Mouse (Mus musculus) myocyte (in vitro differentiated cells): ENCODE data around the gene Wwtr1. TPM values are rescaled to one million over a fixed set of nuclear protein-coding genes. Genes with fewer than 3 reads are reported as not detected.

Experiments used
- H3K27me3 ChIP-seq: one replicate; pipeline ENCODE4 v1.6.1; 2011; ENCODE audit not compliant: control insufficient read depth, insufficient read depth, insufficient read length
- H3K36me3 ChIP-seq: one replicate; pipeline ENCODE4 v1.6.1; 2011; ENCODE audit not compliant: control insufficient read depth, insufficient read depth
- H3K4me2 ChIP-seq: one replicate; pipeline ENCODE4 v1.6.1; 2011; ENCODE audit warnings: low read depth, control low read depth
- H3K4me3 ChIP-seq: one replicate; pipeline ENCODE4 v1.5.1; 2011; ENCODE audit warnings: mild to moderate bottlenecking, control low read depth, moderate library complexity
- H3K79me2 ChIP-seq: one replicate; pipeline ENCODE4 v1.6.1; 2011; ENCODE audit not compliant: control insufficient read depth, insufficient read depth
- H3ac ChIP-seq: one replicate; pipeline ENCODE4 v1.6.1; 2011; ENCODE audit not compliant: control insufficient read depth, insufficient read length
- CEBPB ChIP-seq: IDR thresholded peaks from 2 replicates; pipeline ENCODE4 v1.6.1; 2011; ENCODE audit warnings: mild to moderate bottlenecking, moderate library complexity; ENCODE audit not compliant: poor library complexity, insufficient read depth, severe bottlenecking
- E2F4 ChIP-seq: IDR thresholded peaks from one replicate; pipeline ENCODE4 v1.6.1; 2011; ENCODE audit warnings: mild to moderate bottlenecking, control low read depth, moderate library complexity; ENCODE audit not compliant: insufficient read depth
- MAX ChIP-seq: IDR thresholded peaks from one replicate; pipeline ENCODE4 v1.6.1; 2011; ENCODE audit warnings: low read depth, mild to moderate bottlenecking, control low read depth
- MYOD1 ChIP-seq, 3 experiments: IDR thresholded peaks; one replicate each; pipeline ENCODE4 v1.6.1; 2011; ENCODE audit warnings: control low read depth in 2 of 3, low read depth in 2 of 3, mild to moderate bottlenecking in 2 of 3, moderate library complexity in 1 of 3; ENCODE audit not compliant: insufficient read length in 2 of 3, control insufficient read depth in 1 of 3
- MYOG ChIP-seq, 3 experiments: IDR thresholded peaks; one replicate each; pipeline ENCODE4 v1.6.1; 2011; ENCODE audit warnings: control low read depth in 2 of 3, low read depth in 2 of 3, mild to moderate bottlenecking in 2 of 3; ENCODE audit not compliant: insufficient read length in 2 of 3, control insufficient read depth in 1 of 3, insufficient read depth in 1 of 3
- POLR2A ChIP-seq: IDR thresholded peaks from one replicate; pipeline ENCODE4 v1.6.1; 2011; ENCODE audit warnings: low read depth, mild to moderate bottlenecking, control low read depth, moderate library complexity; ENCODE audit not compliant: insufficient read length
- POLR2AphosphoS2 ChIP-seq: IDR thresholded peaks from one replicate; pipeline ENCODE4 v1.6.1; 2011; ENCODE audit warnings: low read depth, control low read depth; ENCODE audit not compliant: insufficient read length
- REST ChIP-seq: IDR thresholded peaks from one replicate; pipeline ENCODE4 v1.6.1; 2011; ENCODE audit warnings: mild to moderate bottlenecking, control low read depth, moderate library complexity; ENCODE audit not compliant: insufficient read depth, insufficient read length
- SRF ChIP-seq: IDR thresholded peaks from one replicate; pipeline ENCODE4 v1.6.1; 2011; ENCODE audit warnings: low read depth; ENCODE audit not compliant: control insufficient read depth, insufficient read length
- TCF12 ChIP-seq: IDR thresholded peaks from one replicate; pipeline ENCODE4 v1.6.1; 2011; ENCODE audit warnings: mild to moderate bottlenecking, control low read depth; ENCODE audit not compliant: poor library complexity, insufficient read depth, severe bottlenecking
- TCF3 ChIP-seq: IDR thresholded peaks from one replicate; pipeline ENCODE4 v1.6.1; 2011; ENCODE audit warnings: low read depth, control low read depth; ENCODE audit not compliant: insufficient read length
- USF1 ChIP-seq: IDR thresholded peaks from one replicate; pipeline ENCODE4 v1.6.1; 2011; ENCODE audit warnings: low read depth, mild to moderate bottlenecking, control low read depth, moderate library complexity
- polyA plus RNA-seq: library from polyadenylated mRNA; unstranded; fragments of >200 nt; fragmentation: generic; extraction: Trizol; gene quantifications from one replicate; pipeline ENCODE4 v1.2.1, GENCODE M21; 2012; ENCODE audit warnings: missing spikeins

Wwtr1 gene
- polyA plus RNA-seq, 1 experiment, result 63.1 TPM

- TF ChIP-seq USF1 (no peak), POLR2A (no peak)
- no peaks in the 10 kb centered on the region for H3K36me3 ChIP-seq
These were observed 34.5 kb downstream of the Wwtr1 start for GRCm38 (mm10) chr3:57541205-57541604.

GRCm38 (mm10) chr3:57540474-57540873 is 35.2 kb downstream of the Wwtr1 start:
- no peak overlapping the region for H3K4me2 ChIP-seq
- H3K79me2 ChIP-seq, result peaks cover 92% of the 10 kb centered on the region
- H3K27me3 ChIP-seq, result no peaks in the 10 kb centered on the region
- H3K36me3 ChIP-seq, result no peaks in the 10 kb centered on the region
- no peak overlapping the region for H3K4me3 ChIP-seq
- TF ChIP-seq USF1, result peak; percentile 52
- TF ChIP-seq TCF12, result no peak
- no peak for TF ChIP-seq TCF3
- no peak for TF ChIP-seq MAX
- TF ChIP-seq CEBPB, result no peak
- TF ChIP-seq POLR2A, result no peak
- TF ChIP-seq MYOG (IDR thresholded peaks at IDR 0.05; ENCODE audit: control insufficient read depth in 1 of 3, insufficient read depth in 1 of 3, insufficient read length in 2 of 3, low read depth in 2 of 3), result no peak
- TF ChIP-seq POLR2AphosphoS2, result no peak
- no peak overlapping the region for H3ac ChIP-seq

More at GRCm38 (mm10) chr3:57541205-57541604, 34.5 kb downstream of the Wwtr1 start:
- Histone ChIP-seq H3K4me2 (no peak overlapping the region), H3K27me3 (no peaks in the 10 kb centered on the region), H3K79me2 (peaks cover 97% of the 10 kb centered on the region), H3ac (no peak overlapping the region), H3K4me3 (no peak overlapping the region)

- TF ChIP-seq TCF3, result peak; percentile 91
- TF ChIP-seq TCF12, result peak; percentile 98
- TF ChIP-seq MYOG (IDR thresholded peaks at IDR 0.05; ENCODE audit: control insufficient read depth in 1 of 3, insufficient read depth in 1 of 3, insufficient read length in 2 of 3, low read depth in 2 of 3), result peak; percentile 96 to 100 (median 98)
- TF ChIP-seq POLR2A, result no peak
- TF ChIP-seq MYOD1 (IDR thresholded peaks at IDR 0.05; ENCODE audit: control insufficient read depth in 1 of 3, insufficient read length in 2 of 3, low read depth in 2 of 3), result peak; percentile 65 to 99 (median 94)
- peak; percentile 0 for TF ChIP-seq USF1
- no peaks in the 10 kb centered on the region for H3K36me3 ChIP-seq
These were observed 40.1 kb downstream of the Wwtr1 start for GRCm38 (mm10) chr3:57535483-57536185.

GRCm38 (mm10) chr3:57534450-57534849 is 41.3 kb downstream of the Wwtr1 start:
- TF ChIP-seq POLR2A, result no peak
- no peak for TF ChIP-seq TCF3
- no peak for TF ChIP-seq USF1
- TF ChIP-seq MYOD1 (IDR thresholded peaks at IDR 0.05; ENCODE audit: control insufficient read depth in 1 of 3, insufficient read length in 2 of 3, low read depth in 2 of 3), result no peak
- no peak for TF ChIP-seq CEBPB
- TF ChIP-seq SRF, result no peak
- no peak for TF ChIP-seq MAX
- TF ChIP-seq REST, result no peak
- TF ChIP-seq POLR2AphosphoS2, result no peak
- no peak for TF ChIP-seq E2F4
- TF ChIP-seq TCF12, result no peak
- TF ChIP-seq MYOG (IDR thresholded peaks at IDR 0.05; ENCODE audit: control insufficient read depth in 1 of 3, insufficient read depth in 1 of 3, insufficient read length in 2 of 3, low read depth in 2 of 3), result no peak

More at GRCm38 (mm10) chr3:57535483-57536185, 40.1 kb downstream of the Wwtr1 start:
- Histone ChIP-seq H3K4me3 (no peak overlapping the region), H3K79me2 (peaks cover 94% of the 10 kb centered on the region), H3ac (no peak overlapping the region), H3K27me3 (no peaks in the 10 kb centered on the region), H3K4me2 (peak overlapping the region; percentile 28)

GRCm38 (mm10) chr3:57533876-57534275 is 41.8 kb downstream of the Wwtr1 start:
- no peaks in the 10 kb centered on the region for H3K27me3 ChIP-seq
- TF ChIP-seq E2F4 (no peak), CEBPB (no peak), POLR2AphosphoS2 (no peak), POLR2A (no peak), TCF3 (no peak), REST (no peak), MAX (no peak), SRF (no peak), TCF12 (no peak), MYOG (IDR thresholded peaks at IDR 0.05; ENCODE audit: control insufficient read depth in 1 of 3, insufficient read depth in 1 of 3, insufficient read length in 2 of 3, low read depth in 2 of 3) (no peak)

More at GRCm38 (mm10) chr3:57534450-57534849, 41.3 kb downstream of the Wwtr1 start:
- no peak overlapping the region for H3ac ChIP-seq
- H3K36me3 ChIP-seq, result no peaks in the 10 kb centered on the region
- no peak overlapping the region for H3K4me3 ChIP-seq
- peaks cover 93% of the 10 kb centered on the region for H3K79me2 ChIP-seq
- H3K4me2 ChIP-seq, result no peak overlapping the region
- H3K27me3 ChIP-seq, result no peaks in the 10 kb centered on the region

More at GRCm38 (mm10) chr3:57533876-57534275, 41.8 kb downstream of the Wwtr1 start:
- Histone ChIP-seq H3K4me3 (no peak overlapping the region), H3K79me2 (peaks cover 93% of the 10 kb centered on the region), H3K4me2 (no peak overlapping the region), H3K36me3 (peaks cover 4% of the 10 kb centered on the region), H3ac (no peak overlapping the region)
